Mouse (Mus musculus): Measurements from ENCODE around the gene 1300017J02Rik.

GRCm38 (mm10) chr9:103243640-103244039, 61.2 kb downstream of the 1300017J02Rik start:
- TF ChIP-seq CTCF (IDR thresholded peaks at IDR 0.05; ENCODE audit: insufficient read depth, low read length) (no peak), POLR2A (IDR thresholded peaks at IDR 0.05; ENCODE audit: borderline replicate concordance, extremely low read depth, low read depth, low read length) (no peak)

All from lung, adult 2 months (tissue).